Mouse (Mus musculus): ENCODE results near the gene Tgfbr2. TPM values are rescaled to one million over a fixed set of nuclear protein-coding genes. Genes with fewer than 3 reads are reported as not detected.

The Tgfbr2 gene
- polyA plus RNA-seq, 1 experiment from 2014 or later = 7.8 TPM

- Histone ChIP-seq H3K27me3 (no peaks in the 10 kb centered on the region), H3K36me3 (replicated peaks) (no peaks in the 10 kb centered on the region), H3K27ac (no peak overlapping the region), H3K4me1 (no peaks in the 10 kb centered on the region), H3K4me2 (no peak overlapping the region), H3K9ac (no peak overlapping the region), H3K9me3 (no peaks in the 10 kb centered on the region), H3K4me3 (replicated peaks) (no peak overlapping the region)
- ATAC-seq (ENCODE audit: low FRiP score) = no peak
- WGBS = 91% methylated on average over 4 of the region's 4 CpGs
These were observed 14.7 kb upstream of the Tgfbr2 start for GRCm38 (mm10) chr9:116189831-116190230.

DNA sequence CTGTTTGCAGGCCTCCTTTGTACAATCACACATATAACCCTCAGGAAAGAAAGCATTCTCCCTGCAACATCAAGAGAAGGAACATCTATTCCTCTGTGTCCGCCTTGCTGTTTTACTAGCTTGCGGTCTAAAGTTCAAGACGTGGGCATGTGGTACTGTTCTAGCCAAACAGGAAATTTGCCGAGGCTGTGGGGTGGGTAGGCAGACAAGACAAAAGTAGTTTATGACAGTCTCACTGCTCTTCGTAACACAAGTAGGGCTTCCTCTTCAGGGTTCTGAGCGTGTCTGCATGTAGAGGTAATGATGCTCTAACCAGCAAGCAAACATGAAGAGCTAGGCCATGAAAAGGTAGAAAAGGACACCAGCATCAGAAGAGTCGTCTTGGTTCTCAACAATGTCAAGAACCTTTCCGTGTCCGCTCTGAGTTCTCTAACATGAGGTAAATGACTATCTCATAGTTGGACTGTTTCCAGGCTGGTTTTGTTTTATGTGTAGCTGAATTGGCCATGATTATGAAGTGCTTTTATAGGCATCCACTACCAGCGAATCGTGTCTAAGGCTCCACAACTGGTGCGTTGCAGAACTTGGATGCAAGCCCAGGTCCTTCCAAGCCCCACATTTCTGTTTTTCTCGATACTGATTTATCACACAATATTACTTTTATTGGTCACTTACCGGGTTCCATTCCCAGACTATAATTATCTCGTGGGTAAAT is 13.9 kb upstream of the Tgfbr2 start:
- H3K4me3 ChIP-seq (replicated peaks) = no peak overlapping the region
- no peak overlapping the region for H3K4me2 ChIP-seq
- no peaks in the 10 kb centered on the region for H3K36me3 ChIP-seq (replicated peaks)
- ATAC-seq (ENCODE audit: low FRiP score) = no peak
- 92% methylated on average over 15 of the region's 15 CpGs for WGBS
- H3K9ac ChIP-seq = no peak overlapping the region
- no peaks in the 10 kb centered on the region for H3K9me3 ChIP-seq
- no peak overlapping the region for H3K27ac ChIP-seq
- H3K4me1 ChIP-seq = no peaks in the 10 kb centered on the region
- H3K27me3 ChIP-seq = no peaks in the 10 kb centered on the region

DNA sequence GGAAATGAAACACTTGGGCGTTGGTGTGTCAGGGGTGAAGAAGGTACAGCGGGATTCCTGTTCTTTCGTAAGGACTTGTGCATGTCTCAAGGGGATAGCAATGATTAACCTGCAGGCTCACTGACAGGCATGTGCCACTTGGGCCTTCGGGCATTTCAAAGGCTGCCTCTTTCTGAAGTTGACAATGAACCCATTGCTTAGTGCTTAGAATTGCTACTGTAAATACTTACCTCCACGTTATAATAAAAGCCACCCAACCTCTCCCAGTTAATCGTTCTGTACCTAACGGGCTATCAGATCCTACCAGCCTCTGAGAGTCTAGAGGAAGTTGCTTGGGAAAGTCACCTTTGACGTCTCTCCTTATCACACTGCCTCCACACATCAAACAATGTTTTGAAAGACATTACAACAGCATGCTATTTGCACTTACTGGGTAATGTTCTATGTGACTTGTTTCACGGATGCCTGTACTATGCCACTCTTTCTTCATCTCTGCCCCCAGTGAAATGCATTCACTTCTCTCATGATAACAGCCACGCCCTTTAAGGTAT is 12.1 kb upstream of the Tgfbr2 start:
- H3K36me3 ChIP-seq (replicated peaks) = no peaks in the 10 kb centered on the region
- no peak for ATAC-seq (ENCODE audit: low FRiP score)
- 88% methylated on average over 10 of the region's 10 CpGs for WGBS

DNA sequence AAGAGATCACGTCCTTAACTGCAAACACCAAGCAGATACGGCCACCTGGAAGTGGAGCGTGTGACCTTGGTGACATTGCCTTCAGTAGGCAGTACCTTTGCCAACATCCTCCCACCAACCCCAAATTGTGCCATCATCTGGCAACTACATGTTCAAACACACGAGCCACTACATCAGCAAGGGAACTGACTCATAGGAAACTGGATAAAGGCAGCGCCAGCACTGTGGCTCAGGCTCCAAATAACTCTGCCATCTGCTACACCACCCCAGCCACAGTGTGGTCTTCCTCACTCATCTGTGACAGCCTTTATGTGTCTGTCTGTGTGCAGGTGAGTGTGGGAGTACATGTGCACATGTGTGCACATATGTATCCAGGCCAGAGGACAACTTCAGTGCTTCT is 9.7 kb upstream of the Tgfbr2 start:
- no peaks in the 10 kb centered on the region for H3K27me3 ChIP-seq
- H3K4me1 ChIP-seq = no peaks in the 10 kb centered on the region
- ATAC-seq (ENCODE audit: low FRiP score) = no peak
- no peak overlapping the region for H3K9ac ChIP-seq
- no peaks in the 10 kb centered on the region for H3K36me3 ChIP-seq (replicated peaks)
- WGBS = 90% methylated on average over 5 of the region's 5 CpGs
- H3K4me3 ChIP-seq (replicated peaks) = no peak overlapping the region
- H3K4me2 ChIP-seq = no peak overlapping the region
- no peak overlapping the region for H3K27ac ChIP-seq
- H3K9me3 ChIP-seq = no peaks in the 10 kb centered on the region

More for the DNA sequence above, 12.1 kb upstream of the Tgfbr2 start:
- Histone ChIP-seq H3K4me3 (replicated peaks) (no peak overlapping the region), H3K9me3 (no peaks in the 10 kb centered on the region), H3K4me2 (no peak overlapping the region), H3K27me3 (no peaks in the 10 kb centered on the region), H3K27ac (no peak overlapping the region), H3K4me1 (no peaks in the 10 kb centered on the region), H3K9ac (no peak overlapping the region)

- H3K9me3 ChIP-seq = no peaks in the 10 kb centered on the region
- no peaks in the 10 kb centered on the region for H3K4me1 ChIP-seq
- no peak for ATAC-seq (ENCODE audit: low FRiP score)
- no peaks in the 10 kb centered on the region for H3K27me3 ChIP-seq
- WGBS = 95% methylated on average over 6 of the region's 6 CpGs
- no peak overlapping the region for H3K4me2 ChIP-seq
- H3K4me3 ChIP-seq (replicated peaks) = no peak overlapping the region
- H3K36me3 ChIP-seq (replicated peaks) = no peaks in the 10 kb centered on the region
- H3K9ac ChIP-seq = no peak overlapping the region
- no peak overlapping the region for H3K27ac ChIP-seq
These were observed 7.9 kb upstream of the Tgfbr2 start for GRCm38 (mm10) chr9:116183035-116183434.

GRCm38 (mm10) chr9:116181608-116182007 is 6.4 kb upstream of the Tgfbr2 start:
- H3K27ac ChIP-seq = no peak overlapping the region
- ATAC-seq (ENCODE audit: low FRiP score) = no peak
- H3K4me1 ChIP-seq = no peaks in the 10 kb centered on the region
- no peak overlapping the region for H3K9ac ChIP-seq
- no peaks in the 10 kb centered on the region for H3K9me3 ChIP-seq
- H3K27me3 ChIP-seq = peaks cover 2% of the 10 kb centered on the region
- no peak overlapping the region for H3K4me2 ChIP-seq
- 87% methylated on average over 5 of the region's 5 CpGs for WGBS
- H3K4me3 ChIP-seq (replicated peaks) = no peak overlapping the region
- no peaks in the 10 kb centered on the region for H3K36me3 ChIP-seq (replicated peaks)

GRCm38 (mm10) chr9:116178151-116178550 is 3.0 kb upstream of the Tgfbr2 start:
- no peaks in the 10 kb centered on the region for H3K9me3 ChIP-seq

DNA sequence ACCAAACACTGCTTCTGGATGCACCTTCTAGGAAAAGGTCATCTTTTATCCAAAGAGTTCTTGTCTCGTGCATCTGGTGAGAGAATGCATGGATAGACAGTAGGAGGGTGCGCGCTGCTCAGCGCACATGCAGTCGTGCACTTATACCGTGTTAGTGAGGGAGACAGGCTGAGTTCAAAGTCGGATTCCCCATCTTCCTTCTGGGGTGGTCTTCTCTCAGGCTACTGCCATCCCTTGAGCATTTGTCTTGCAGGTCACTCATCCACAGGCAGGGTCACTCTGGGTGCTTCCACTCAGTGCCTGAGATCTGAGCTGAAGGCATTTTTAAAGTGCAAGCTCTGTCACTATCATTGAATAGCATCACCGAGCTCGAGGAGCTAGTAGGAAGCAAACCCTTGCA is 1.9 kb upstream of the Tgfbr2 start:
- Histone ChIP-seq H3K4me2 (no peak overlapping the region), H3K36me3 (replicated peaks) (no peaks in the 10 kb centered on the region), H3K4me1 (peaks cover 18% of the 10 kb centered on the region), H3K9ac (no peak overlapping the region), H3K27me3 (peaks cover 35% of the 10 kb centered on the region), H3K27ac (no peak overlapping the region), H3K9me3 (no peaks in the 10 kb centered on the region), H3K4me3 (replicated peaks) (no peak overlapping the region)
- 90% methylated on average over 9 of the region's 9 CpGs for WGBS
- no peak for ATAC-seq (ENCODE audit: low FRiP score)

More at GRCm38 (mm10) chr9:116178151-116178550, 3.0 kb upstream of the Tgfbr2 start:
- H3K27me3 ChIP-seq = peaks cover 35% of the 10 kb centered on the region
- no peak overlapping the region for H3K4me2 ChIP-seq
- H3K36me3 ChIP-seq (replicated peaks) = no peaks in the 10 kb centered on the region
- no peak for ATAC-seq (ENCODE audit: low FRiP score)
- peaks cover 18% of the 10 kb centered on the region for H3K4me1 ChIP-seq
- whole genome bisulfite sequencing = 82% methylated on average over 3 of the region's 3 CpGs
- no peak overlapping the region for H3K9ac ChIP-seq
- H3K4me3 ChIP-seq (replicated peaks) = no peak overlapping the region
- no peak overlapping the region for H3K27ac ChIP-seq

- whole genome bisulfite sequencing = 12% methylated on average over 16 of the region's 16 CpGs
- no peaks in the 10 kb centered on the region for H3K36me3 ChIP-seq (replicated peaks)
- peak overlapping the region; percentile 68 for H3K9ac ChIP-seq
- H3K4me1 ChIP-seq = peaks cover 18% of the 10 kb centered on the region
- peaks cover 35% of the 10 kb centered on the region for H3K27me3 ChIP-seq
- H3K4me2 ChIP-seq = peak overlapping the region; percentile 94
- 0 out of 2 replicates have a peak, but pooled peaks have one; percentile 4 for ATAC-seq (ENCODE audit: low FRiP score)
- peak overlapping the region; percentile 66 for H3K4me3 ChIP-seq (replicated peaks)
- H3K27ac ChIP-seq = no peak overlapping the region
- no peaks in the 10 kb centered on the region for H3K9me3 ChIP-seq
These were observed 442 bp upstream of the Tgfbr2 start for GRCm38 (mm10) chr9:116175488-116176115.

DNA sequence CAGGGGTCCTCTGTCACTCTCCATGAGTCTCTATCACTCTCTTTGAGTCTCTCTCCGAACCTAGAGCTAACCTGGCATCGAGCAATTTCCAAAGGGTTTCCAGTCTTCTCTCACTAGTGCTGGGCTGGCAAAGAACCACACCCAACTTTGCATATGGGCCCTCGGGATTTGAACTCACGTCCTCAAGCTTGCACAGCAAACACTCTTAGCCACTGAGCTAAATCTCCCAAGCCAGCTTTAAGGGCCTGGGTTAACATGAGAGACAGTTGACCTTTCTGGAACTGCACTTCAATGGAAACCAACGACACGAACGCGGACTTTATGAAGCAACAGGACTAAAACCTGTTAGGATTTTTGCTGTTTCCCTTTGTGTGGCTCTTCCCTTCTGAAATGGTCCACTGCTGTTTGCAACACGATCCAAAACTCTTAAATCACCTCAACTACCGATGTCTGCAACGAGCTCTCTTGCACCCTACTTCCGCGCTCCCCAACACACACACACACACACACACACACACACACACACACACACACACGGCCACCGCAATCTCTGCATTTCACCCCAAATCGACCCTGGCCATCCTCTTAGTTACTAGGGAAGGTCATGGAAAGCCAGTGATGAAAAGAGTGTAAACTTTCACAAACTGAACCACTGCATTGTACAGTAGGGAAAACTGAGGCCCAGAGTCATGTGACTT is 1.5 kb downstream of the Tgfbr2 start:
- Histone ChIP-seq H3K9me3 (no peaks in the 10 kb centered on the region), H3K9ac (no peak overlapping the region), H3K4me2 (peak overlapping the region; percentile 94; the same call in 1 of the 2 replicates), H3K4me1 (peaks cover 23% of the 10 kb centered on the region), H3K36me3 (replicated peaks) (no peaks in the 10 kb centered on the region), H3K27me3 (peaks cover 35% of the 10 kb centered on the region), H3K27ac (no peak overlapping the region), H3K4me3 (replicated peaks) (peak overlapping the region; percentile 66; the same call in 1 of the 2 replicates)
- no peak for ATAC-seq (ENCODE audit: low FRiP score)
- 86% methylated on average over 14 of the region's 16 CpGs for WGBS

DNA sequence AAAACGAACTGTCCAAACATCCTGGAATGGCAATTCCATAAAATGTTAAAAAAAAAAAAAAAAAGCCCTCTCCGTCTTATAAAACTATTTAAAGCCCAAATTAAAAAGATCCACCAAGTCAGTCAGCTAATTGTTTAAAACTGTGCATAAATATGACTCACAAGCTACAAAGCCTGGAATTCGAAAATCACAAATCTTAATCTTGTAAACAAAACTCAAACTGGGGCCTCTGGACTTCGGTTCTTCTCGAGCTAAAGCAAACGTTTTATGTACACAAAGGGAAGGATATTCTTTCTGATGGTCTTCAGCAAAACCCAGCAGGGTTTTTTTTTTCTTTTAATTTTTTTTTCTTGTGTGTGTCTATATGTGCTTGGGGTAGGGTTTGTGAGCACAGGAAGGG is 2.1 kb downstream of the Tgfbr2 start:
- Histone ChIP-seq H3K4me2 (no peak overlapping the region), H3K27me3 (peaks cover 35% of the 10 kb centered on the region), H3K4me1 (peaks cover 23% of the 10 kb centered on the region), H3K4me3 (replicated peaks) (no peak overlapping the region), H3K9ac (no peak overlapping the region), H3K9me3 (no peaks in the 10 kb centered on the region), H3K27ac (no peak overlapping the region), H3K36me3 (replicated peaks) (no peaks in the 10 kb centered on the region)
- no peak for ATAC-seq (ENCODE audit: low FRiP score)
- WGBS = 81% methylated on average over 6 of the region's 6 CpGs

- Histone ChIP-seq H3K4me3 (replicated peaks) (no peak overlapping the region), H3K27me3 (peaks cover 8% of the 10 kb centered on the region), H3K4me2 (no peak overlapping the region), H3K9me3 (no peaks in the 10 kb centered on the region), H3K4me1 (peaks cover 6% of the 10 kb centered on the region; the same call in 1 of the 2 replicates), H3K36me3 (replicated peaks) (no peaks in the 10 kb centered on the region), H3K9ac (no peak overlapping the region), H3K27ac (no peak overlapping the region)
- no peak for ATAC-seq (ENCODE audit: low FRiP score)
- WGBS = 89% methylated on average over 6 of the region's 6 CpGs
These were observed 6.1 kb downstream of the Tgfbr2 start for GRCm38 (mm10) chr9:116169067-116169466.
